In the genomic region with DNA sequence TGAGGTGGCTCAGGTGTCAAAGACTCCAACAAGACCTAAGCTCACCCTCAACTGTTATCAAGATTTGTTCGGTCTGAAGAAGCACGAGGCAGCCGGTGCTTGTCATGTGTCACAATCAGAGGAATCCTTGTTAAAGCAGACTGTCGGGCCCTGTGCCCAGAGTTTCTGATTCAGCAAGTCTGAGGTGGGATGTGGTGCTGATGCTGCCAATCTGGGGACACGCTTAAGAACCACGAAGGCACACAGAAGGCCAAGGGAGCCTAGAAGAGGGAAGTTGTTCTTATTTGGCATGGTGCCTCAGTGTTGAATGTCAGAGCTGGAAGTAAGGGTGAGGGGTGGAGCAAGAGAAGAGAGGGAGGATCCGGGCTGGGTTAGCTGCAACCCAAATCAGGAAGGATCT, we compare ENCODE assay signal across 1 mouse cellular context.
A peak's percentile ranks its signal among the peaks of the same experiment; 100 is the strongest.
TF ChIP-seq lines count a peak whose summit lies in the region.

No protein-coding gene starts in this region.

TF ChIP-seq in MEL, 35 proteins besides CTCF, POLR2A, EP300 and RAD21 (continued from another document):
- TF ChIP-seq USF1 (IDR thresholded peaks at IDR 0.05; ENCODE audit: low read depth, low read length) (peak; percentile 42; the same call in 1 of the 2 replicates), ZNF384 (IDR thresholded peaks at IDR 0.05; ENCODE audit: low read depth, low read length) (no peak), BHLHE40 (IDR thresholded peaks at IDR 0.05; ENCODE audit: borderline replicate concordance, low read depth, low read length) (peak; percentile 71; the same call in 1 of the 2 replicates), ZC3H11A (IDR thresholded peaks at IDR 0.05; ENCODE audit: low read depth, low read length) (no peak), HCFC1 (IDR thresholded peaks at IDR 0.05; ENCODE audit: low read depth, low read length) (peak; percentile 17; the same call in 1 of the 2 replicates), TCF12 (IDR thresholded peaks at IDR 0.05; ENCODE audit: low read depth, low read length) (0 out of 2 replicates have a peak, but pooled peaks have one; percentile 17)
TF ChIP-seq in MEL: peak in this region for 12.
